Mouse (Mus musculus): ENCODE results near the gene Pld2.
"Not testable (repeated sequence)": the region's sequence is repeated elsewhere in the genome, so short reads cannot be mapped to it uniquely, and the experiment has no call there.

The Pld2 gene

DNA sequence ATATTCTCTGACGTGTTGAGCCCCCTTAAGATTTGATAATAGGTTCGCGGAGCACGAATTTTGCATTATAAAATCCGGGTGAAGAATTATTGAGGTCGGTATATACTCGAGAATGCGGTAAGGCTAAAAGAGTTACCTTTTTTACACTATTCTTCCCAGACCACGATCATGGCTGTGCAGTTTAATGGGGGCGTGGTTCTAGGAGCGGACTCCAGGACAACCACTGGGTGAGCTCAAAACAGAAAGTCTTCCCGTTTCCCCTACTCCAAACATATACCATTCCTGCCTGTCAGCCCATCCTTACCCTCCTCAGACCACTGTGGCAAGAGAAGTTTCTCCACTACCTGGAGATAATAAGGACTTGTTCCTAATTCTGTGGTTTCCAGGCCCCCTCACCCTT lies 14.1 kb upstream of the Pld2 start:
- DNase-seq (ENCODE audit: low spot score): no peak

DNA sequence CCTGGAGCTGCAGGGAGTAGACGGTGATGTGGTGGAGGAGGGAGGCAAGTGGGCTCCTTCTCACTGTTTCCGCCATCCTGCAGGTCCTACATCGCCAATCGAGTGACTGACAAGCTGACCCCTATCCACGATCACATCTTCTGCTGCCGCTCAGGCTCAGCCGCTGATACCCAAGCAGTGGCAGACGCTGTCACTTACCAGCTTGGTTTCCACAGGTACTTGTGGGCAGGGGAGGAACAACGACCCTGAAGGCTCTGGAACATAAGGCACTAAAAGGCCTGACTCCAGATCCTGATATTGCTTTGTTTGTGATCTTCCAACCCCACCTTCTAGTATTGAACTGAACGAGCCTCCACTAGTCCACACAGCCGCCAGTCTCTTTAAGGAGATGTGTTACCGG lies 13.7 kb upstream of the Pld2 start:
- no peak for DNase-seq (ENCODE audit: low spot score)

DNA sequence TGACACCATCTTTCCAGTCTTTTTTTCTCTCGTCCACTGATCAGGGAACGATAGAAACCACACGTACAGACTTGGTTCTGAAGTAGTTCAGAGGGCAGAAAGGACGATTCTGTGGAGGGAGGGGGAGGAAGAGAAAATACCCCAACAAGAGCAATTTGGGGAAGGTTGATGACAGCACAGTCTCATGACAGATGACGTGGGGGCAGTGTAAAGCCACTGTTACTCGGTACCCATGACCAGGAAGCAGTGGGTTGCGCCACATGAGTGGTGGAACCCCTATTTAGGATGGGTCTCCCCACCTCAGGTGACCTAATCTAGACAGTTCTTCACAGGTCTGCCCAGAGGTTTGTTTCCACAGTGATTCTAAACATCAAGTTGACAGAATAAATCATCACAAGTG lies 11.3 kb upstream of the Pld2 start:
- DNase-seq (ENCODE audit: low spot score): no peak

DNA sequence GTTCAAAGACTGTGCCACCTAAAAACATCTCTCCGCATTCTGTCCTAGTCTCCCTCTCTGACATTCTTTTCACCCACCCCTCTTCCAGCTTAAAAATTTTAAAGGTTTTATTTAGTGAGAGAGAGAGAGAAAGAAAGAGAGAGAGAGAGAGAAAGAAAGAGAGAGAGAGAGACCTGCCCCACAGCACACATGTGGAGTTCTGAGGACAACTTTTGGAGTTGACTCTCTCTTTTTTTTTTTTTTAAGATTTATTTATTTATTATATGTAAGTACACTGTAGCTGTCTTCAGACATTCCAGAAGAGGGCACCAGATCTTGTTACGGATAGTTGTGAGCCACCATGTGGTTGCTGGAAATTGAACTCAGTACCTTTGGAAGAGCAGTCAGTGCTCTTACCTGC lies 8.8 kb upstream of the Pld2 start:
- DNase-seq (ENCODE audit: low spot score): not testable (repeated sequence)

DNA sequence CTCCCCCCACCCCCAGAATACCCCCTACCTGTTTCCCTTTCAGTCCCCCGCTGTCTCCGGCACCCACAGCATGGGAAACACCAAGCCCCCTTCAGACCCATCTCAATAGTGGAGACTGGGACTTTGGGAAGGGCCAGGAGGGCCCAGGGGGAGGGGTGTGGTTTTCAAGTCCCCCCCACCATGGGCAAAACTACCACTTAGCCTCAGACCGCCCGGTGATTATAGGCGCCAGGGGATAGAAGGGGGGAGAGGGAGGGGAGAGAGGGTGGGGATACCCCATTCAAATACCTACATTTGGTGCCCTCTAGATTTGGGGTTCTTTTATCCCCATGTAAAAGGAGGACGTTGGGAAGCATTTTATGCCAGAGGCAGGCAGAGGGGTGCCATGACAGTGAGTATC lies 7.0 kb upstream of the Pld2 start, which contains the start of gene Gm40193:
TSS of gene Gm40193 (minus strand) at position 101 of the 400 bp plus-strand sequence.
- no peak for DNase-seq (ENCODE audit: low spot score)

DNA sequence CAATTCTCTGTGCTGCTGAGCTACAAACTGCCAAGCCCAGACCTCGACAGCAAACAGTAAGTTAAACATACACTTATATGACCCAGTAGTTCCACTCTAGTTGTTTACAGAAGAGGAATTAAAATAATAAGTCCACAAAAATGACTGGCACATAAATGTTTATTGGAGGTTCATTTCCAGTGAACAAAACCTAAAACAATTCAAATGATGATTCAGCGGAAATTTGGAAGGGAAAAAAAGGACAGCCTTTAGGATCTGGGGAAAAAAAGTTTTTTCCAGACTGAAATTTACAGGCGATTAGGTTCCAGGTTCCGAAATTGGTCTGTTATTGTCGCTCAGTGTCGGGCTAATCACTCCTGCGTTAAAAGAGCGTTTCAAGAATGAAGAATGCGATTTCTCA lies 441 bp upstream of the Pld2 start:
- DNase-seq (ENCODE audit: low spot score): no peak

DNA sequence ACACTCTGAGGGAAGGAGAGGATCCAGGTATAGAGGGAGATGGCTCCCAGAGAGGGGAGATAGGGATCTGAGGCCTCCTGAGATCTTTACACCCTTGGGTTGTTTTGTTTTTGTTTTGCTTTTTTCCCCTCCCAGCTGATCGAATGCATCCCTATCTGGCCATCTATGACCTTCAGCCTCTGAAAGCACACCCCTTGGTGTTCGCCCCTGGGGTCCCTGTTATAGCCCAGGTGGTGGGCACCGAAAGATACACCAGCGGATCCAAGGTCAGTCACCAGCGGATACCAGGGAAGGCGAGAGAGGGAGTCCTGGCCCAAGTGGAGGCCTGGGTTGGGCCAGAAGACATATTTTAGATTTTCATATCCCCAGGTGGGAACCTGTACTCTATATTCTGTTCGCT lies 1.1 kb downstream of the Pld2 start:
- DNase-seq (ENCODE audit: low spot score): no peak

DNA sequence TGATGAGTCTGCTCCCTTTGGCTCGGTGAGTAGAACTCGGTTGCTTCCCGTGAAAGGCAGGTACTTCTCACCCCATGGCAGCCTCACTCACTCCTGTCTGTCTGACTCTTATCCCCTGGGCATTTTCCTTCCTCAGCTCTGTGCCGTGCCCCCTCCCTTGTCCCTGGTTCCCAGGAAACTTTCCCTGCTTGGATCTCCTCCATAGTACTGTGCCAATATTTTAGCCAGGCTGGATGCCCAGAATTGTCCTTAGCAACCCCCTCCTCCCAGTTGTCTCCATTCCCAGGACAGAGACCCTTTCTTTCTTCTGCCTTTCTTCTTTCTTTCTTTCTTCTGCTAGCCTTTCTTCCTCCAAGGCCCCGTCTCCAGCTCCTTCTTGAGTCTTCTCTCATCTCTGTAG lies 1.6 kb downstream of the Pld2 start:
- DNase-seq (ENCODE audit: low spot score): no peak

DNA sequence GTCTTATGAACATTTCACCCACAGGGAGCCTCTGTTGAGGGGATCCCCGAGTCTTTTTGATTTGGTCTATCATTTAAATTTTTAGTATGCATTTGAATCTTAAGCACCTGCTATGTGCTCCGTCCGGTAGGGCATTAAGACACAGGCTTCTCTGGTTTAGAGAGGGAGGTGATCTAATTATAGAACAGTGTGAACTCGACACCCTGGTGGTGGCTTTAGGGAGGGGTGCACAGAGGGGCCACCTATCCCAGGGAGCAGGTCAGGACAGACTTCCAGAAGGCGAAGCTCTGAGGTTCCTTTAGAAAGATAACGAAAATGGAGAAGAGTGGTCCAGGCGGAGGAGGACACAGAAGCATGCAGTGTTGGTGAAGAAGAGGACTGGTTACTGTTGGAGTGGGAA lies 4.6 kb downstream of the Pld2 start:
- no peak for DNase-seq (ENCODE audit: low spot score)

DNA sequence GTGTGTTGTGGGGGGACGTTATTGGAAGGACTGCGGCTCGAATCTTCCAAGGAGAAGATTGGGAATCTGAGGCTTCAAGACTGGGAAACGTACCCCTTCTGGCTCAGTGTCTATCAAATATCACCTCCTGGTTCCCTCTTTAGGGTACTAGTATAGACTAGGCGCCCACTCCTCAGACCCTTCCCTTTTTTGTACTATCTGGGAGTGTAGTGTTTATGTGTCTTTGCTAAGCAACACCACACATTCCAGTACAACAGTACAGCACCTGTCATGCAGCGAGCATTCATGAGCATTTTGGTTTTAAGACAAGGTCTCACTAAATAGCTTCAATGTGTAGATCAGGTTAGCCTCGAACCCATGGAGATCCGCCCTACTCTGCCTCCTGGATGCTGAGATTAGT lies 11.7 kb downstream of the Pld2 start:
- DNase-seq (ENCODE audit: low spot score): no peak

DNA sequence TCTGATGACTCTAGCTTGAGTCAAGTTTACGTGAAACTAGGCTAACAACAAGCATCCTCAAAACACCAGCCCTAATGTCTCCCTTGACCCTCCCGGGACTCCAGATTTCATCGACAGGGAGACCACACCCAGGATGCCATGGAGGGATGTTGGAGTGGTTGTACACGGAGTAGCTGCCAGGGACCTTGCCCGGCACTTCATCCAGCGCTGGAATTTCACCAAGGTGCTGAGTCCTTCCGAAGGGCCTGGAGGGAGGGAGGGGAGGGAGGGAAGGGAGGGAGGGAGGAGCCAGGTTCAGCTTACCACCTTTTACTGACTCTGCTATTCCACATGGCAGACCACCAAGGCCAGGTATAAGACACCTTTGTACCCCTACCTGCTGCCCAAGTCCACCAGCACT lies 14.1 kb downstream of the Pld2 start:
- no peak for DNase-seq (ENCODE audit: low spot score)

DNA sequence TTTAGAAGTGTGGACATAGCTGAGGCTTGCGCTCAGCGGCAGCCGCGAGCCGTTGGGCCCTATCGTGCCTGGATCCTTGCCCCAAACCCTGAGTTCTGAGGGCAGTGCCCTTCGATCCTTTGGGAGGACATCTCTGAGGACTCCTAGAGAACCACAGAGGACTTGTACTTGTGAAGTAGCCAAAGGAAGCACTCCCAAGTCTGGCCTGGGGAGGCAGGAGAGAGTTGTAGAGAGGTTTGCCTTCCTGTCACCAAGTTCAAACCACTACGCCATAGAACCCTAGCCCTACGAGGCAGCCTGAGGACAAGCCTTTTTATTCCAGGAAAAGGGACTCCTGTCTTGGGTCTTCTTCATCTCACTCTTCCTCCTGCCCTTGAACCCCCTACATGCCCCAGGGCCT lies 17.7 kb downstream of the Pld2 start:
- DNase-seq (ENCODE audit: low spot score): no peak

DNA sequence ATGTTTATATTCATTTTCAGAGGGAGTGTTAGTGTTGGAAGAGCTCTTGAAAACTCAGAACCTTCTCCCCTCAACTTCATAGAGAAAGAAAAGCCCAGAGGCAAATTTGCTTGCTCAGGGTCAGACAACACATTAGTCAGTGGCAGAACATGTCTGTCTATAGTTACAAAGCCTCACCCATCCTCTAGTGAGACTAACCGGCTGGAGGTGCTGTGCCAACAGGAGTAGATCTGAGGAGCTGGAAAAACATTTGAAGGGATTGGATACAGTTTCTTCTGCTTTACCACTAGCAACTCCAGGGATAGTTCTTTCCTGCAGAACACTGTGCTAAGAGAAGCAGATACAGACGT lies 22.0 kb downstream of the Pld2 start:
- no peak for DNase-seq (ENCODE audit: low spot score)

DNA sequence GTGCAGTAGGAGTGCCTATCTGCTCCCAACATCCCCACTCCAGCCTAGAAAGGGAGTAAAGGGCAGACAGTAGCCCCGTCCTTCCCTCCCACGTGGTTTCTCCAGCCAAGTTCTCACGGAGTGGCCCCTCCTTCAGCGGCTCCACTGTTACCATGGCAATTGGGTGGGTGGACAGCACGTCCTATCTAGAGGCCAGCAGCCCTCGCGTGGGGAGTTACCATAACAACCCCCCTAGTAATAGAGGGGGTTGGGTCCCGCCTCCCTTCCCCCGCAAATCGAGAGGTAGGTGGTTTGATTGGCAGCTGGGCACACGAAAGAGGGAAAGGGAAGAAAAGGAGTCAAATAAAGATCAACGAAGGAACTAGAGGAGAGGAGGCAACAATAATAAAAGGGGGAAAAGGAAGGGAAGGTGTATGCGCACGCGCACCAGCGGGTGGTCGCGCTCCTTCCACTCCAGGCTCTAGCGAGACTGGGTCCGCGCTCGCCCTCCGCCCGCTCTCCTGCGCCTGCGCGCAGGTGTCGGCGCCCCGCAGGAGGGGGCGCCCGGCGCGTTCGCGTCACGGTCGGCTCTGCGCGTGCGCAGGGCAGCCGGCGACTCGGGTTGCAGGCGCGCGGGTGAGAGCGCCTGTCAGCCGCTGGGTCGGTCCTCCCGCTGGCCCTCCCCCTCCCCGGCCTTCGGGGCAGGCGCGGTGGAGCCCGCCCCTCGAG lies 22.6 kb downstream of the Pld2 start, which contains the start of gene Mink1:
TSS of gene Mink1 (plus strand) at position 595 of the 708 bp plus-strand sequence.
- DNase-seq (ENCODE audit: low spot score): peak; percentile 85

DNA sequence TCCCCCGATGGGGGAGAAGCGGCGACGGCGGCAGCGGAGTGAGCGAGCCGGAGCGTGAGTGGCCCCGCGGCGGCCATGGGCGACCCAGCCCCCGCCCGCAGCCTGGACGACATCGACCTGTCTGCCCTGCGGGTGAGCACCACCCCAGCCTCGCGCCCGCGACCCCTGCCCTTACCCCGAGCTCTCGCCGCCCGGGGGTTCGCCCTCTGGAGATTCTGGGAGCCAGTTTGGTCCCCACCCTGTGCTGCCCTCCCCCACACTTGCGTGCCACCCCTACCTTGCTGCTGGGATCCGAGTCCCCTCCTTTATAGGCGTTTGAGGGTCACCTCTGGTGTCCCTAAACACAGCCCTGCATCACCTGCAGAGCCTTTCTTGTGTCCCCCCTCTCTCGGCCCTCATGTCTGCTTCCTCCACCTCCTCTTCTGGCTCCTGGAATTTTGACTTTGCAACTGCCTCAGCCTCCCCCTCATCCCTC lies 23.2 kb downstream of the Pld2 start:
- DNase-seq (ENCODE audit: low spot score): no peak

DNA sequence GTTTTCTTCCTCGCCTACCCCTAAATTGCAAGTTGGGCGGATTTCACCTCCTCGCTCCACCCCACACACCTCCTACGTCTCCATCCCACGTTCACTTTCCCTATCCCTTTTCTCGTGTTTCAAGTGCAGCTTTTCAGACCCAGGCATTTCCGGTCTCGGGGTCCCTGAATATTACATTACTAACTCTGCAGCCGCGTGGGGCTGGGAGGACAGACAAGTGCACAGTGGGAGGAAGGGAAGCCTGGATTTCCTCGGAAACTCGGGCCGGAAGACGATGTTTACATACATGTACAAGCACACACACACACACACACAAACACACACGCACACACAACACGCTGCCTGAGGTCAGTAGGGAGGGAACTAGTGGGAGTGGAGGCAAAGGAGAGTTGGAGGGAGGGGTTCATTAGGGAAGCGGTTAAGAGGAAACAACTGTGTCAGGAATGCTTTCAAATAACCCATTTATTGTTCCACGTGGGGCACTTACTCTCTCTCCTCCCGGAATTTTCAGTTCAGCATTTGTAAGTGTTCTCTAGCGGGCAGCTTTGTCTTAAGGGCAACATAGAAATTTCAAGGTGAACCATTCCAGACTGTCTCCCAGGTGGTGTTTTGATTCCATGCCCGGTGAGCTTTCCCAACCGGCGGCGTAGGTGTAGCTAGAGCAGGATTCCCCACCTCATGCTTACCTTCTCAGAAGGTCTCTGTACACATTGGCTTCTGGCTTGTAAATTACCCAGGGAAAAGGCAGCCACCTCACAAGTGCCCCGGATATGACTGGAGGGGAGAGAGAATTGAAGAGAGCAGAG lies 23.8 kb downstream of the Pld2 start:
- no peak for DNase-seq (ENCODE audit: low spot score)

DNA sequence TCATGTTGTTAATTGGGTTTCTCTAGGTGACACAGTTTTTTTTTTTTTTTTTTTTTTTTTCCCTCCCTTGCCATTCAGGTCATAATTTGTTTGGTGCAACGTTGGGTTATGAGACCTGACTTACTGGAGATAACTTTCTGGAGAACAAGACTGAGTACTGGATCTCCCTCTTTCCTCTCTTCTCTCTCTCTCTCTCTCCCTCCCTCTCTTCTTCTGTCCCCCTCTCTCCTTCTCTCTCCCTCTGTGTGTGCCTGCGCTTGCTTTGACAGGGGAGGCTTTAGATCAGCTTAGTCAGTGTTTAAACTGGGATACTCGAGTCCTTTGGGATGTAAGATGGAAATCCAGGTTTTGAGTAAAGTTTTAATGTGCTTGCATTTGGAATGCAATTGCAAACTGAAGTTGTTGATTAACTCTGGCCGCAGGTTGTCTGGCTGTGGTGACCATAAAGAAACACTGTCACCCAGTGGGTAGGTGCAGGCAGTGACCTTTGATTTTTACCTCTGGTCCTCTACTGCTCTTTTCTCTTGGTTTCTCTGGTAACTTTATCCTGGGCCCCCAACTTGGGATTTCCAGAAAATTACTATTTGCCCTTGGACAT lies 24.5 kb downstream of the Pld2 start:
- DNase-seq (ENCODE audit: low spot score): no peak

DNA sequence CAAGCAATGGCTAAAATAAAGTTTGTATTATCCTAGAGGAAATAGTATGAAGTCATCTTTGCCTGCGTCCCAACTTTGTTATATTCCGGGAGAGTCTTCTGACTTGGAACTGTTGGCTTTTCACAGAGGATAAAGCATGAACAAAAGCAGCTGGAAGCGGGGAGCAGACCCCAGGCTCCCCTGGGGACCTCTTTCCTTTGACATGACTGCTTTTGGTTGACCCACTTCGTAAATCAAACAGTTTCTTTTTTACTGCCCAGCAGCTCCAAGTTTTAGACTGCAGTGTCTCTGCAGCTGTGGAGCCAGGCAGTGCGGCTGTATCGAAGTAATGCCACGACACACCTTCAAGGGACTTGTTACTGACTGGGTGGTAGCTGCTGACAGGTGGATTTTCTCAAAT lies 26.7 kb downstream of the Pld2 start:
- DNase-seq (ENCODE audit: low spot score): no peak

DNA sequence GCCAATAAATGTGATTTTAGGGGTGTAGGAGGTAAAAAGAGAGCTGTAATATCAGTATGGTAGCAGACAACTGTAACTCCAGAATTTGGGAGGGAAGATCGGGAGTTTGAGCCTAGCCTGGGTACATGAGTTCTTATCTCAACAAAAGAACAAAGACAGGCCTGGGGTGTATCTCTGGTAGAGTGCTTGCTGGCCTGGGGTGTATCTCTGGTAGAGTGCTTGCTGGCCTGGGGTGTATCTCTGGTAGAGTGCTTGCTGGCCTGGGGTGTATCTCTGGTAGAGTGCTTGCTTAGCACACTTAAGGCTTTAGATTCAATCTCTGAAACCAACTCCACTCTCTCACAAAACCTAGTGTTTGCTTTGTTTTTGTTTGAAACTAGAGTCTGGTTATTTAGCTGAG lies 30.8 kb downstream of the Pld2 start:
- DNase-seq (ENCODE audit: low spot score): not testable (repeated sequence)

DNA sequence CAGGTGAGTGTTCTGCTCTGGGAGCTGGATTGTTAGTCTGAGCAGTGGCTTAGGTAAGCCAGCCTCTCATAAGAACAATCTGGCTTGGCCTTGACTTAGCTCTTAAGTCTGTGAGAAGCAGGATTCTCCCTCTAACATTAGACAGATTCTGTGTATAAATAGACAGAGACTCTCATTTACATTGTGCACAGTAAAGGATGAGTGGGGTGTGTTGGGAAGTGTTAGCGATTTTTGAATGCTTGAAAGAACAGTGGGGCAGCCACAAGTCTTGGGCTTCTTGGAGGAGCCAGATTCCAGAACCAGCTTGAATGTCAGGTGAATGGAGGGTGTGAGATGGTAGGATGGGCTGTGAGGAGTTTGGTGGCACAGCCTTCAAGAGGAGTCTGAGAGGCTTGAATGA lies 31.8 kb downstream of the Pld2 start:
- no peak for DNase-seq (ENCODE audit: low spot score)

DNA sequence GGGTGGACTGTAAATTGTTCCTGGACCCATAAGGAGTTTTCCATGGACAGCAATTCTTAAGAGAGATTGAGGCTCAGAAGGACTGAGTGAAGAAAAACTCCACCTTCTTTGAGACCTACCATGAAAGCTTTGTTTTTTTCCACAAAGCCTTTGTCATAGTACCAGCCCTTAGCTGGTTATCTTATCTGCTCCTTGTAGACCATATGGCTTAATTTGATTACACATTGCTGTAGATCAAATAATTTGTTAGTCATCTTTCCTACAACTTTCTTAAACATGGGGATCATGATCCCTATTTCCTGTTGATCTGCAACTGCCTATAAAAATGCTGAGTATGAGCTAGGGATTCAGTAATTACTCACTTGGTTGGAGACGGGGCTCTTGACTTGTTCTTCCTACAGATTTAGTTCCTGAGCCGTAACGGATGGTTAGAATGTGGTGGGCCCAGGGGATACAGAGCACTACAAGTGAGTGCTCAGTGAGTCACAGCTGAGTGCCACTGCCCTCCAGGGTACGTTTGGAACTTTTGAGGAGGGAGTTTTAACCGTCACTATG lies 32.6 kb downstream of the Pld2 start:
- DNase-seq (ENCODE audit: low spot score): no peak

DNA sequence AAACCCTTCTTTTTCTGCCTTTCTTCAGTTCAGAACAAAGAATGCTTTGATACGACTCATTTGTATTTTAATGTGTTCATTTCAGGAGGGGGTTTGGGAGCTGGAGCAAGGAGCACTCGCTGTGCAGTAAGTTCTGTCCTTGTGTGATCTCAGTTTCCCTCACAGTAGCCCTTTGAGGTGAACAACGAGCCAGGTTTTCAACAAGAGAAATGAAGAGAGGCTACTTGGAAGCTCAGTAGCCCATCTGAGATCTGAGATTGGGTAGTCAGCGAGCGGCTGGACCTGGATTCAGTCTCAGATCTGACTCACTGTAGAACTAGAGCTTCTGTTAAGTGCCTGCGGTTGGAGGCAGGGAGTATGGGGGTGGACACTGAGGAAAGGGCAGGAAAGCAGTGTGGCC lies 34.0 kb downstream of the Pld2 start:
- DNase-seq (ENCODE audit: low spot score): no peak

DNA sequence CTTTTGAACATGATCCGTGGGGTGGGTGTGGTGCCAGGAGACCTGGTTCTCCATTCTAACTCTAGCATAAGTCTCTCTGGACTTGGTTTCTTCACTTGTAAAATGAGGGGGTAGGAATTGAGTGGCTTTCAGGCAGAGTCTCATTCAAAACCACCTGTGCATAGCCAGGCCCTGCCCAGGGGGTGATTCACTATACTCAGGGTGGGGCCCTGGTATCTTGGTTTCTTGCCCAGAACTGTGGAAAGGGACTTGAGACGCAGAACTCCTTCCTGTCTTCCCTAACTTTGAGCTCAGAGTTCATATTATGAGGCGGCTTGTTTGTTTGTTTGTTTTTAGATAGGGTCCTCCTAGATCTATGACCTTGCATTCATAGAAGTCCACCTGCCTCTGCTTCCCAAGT lies 37.3 kb downstream of the Pld2 start:
- no peak for DNase-seq (ENCODE audit: low spot score)

Data from urinary bladder, postnatal 25 days (tissue).